ENCODE assay signal across 16 mouse cellular contexts in genomic region chr17:50987935-50988334, GRCm38 (mm10).
DNase-seq lines count a peak whose midpoint lies in the region; ATAC-seq and TF ChIP-seq lines count a peak whose summit lies in the region.
"Had no signal": no experiment of that assay in that cellular context is flagged by ENCODE, and none has a peak within 500 bp of the region (broad histone marks: within the 10 kb centered on the region; RNA-seq: fewer than 3 reads in every experiment).

No protein-coding gene starts in this region.

- TF ChIP-seq EP300 in heart, postnatal 0 days (IDR thresholded peaks at IDR 0.05; ENCODE audit: low read depth): no peak

- no peak overlapping the region for H3K9ac ChIP-seq in heart, postnatal 0 days (replicated peaks; ENCODE audit: low read depth, low read length)
- no peak overlapping the region for H3K9ac ChIP-seq in midbrain, embryonic 14.5 days (replicated peaks; ENCODE audit: low read length)
- H3K9ac ChIP-seq: heart, embryonic 15.5 days; limb, embryonic 15.5 days; stomach, embryonic 15.5 days had no signal

- WGBS in heart, postnatal 0 days: 58% methylated on average over 3 of the region's 3 CpGs
- WGBS in midbrain, embryonic 14.5 days: 67% methylated on average over 3 of the region's 3 CpGs
- WGBS in midbrain, embryonic 10.5 days: 81% methylated on average over 3 of the region's 3 CpGs

- peak; percentile 31 for TF ChIP-seq CTCF in heart, postnatal 0 days (IDR thresholded peaks at IDR 0.05; ENCODE audit: low read depth)
- TF ChIP-seq CTCF in brain, embryonic 14.5 days (IDR thresholded peaks at IDR 0.05; ENCODE audit: borderline replicate concordance, extremely low read depth, insufficient read depth, insufficient read length): no peak

- no peak overlapping the region for H3K4me3 ChIP-seq in heart, postnatal 0 days (ENCODE audit: low read depth, low read length)
- H3K4me3 ChIP-seq in midbrain, embryonic 14.5 days (replicated peaks; ENCODE audit: low read depth, low read length): no peak overlapping the region
- no peak overlapping the region for H3K4me3 ChIP-seq in midbrain, embryonic 10.5 days
- H3K4me3 ChIP-seq: heart, embryonic 15.5 days; limb, embryonic 15.5 days; stomach, embryonic 15.5 days had no signal

- ATAC-seq in heart, postnatal 0 days (ENCODE audit: insufficient read depth, low read depth): no peak
- no peak for ATAC-seq in midbrain, embryonic 14.5 days (ENCODE audit: low FRiP score, low TSS enrichment)

- no peak for TF ChIP-seq POLR2A in brain, embryonic 14.5 days (IDR thresholded peaks at IDR 0.05; ENCODE audit: borderline replicate concordance, extremely low read depth, insufficient read depth, insufficient read length, poor library complexity, severe bottlenecking)

- peak; percentile 25 for DNase-seq in heart, postnatal 0 days (ENCODE audit: low spot score)
- no peak for DNase-seq in heart, postnatal 10 days
- DNase-seq in midbrain, embryonic 14.5 days: peak; percentile 53
- DNase-seq in midbrain, embryonic 10.5 days (ENCODE audit: low spot score): no peak
- DNase-seq in brain, embryonic 14.5 days (ENCODE audit: low read depth): peak; percentile 60
- peak; percentile 11 for DNase-seq in retina, postnatal 1 day
- DNase-seq in heart, postnatal 25 days (ENCODE audit: low spot score): no peak
- DNase-seq in gastrocnemius, postnatal 36 days: no peak
- DNase-seq: adrenal gland, postnatal 14 days; cerebellum, adult 11 months; gastrocnemius, postnatal 14 days; kidney, postnatal 14 days; lung, postnatal 36 days had no signal

- intact Hi-C loops in heart, postnatal 10 days (cut with DNase I): loop anchor here (5.0 kb wide), 1 partner anchor 789 kb away; no protein-coding TSS in a partner anchor
- intact Hi-C loops in heart, postnatal 25 days (cut with DNase I): loop anchor here (5.0 to 10.0 kb wide), 3 partner anchors 187 to 789 kb away; partner anchors contain the start of gene Tbc1d5
- intact Hi-C loops in gastrocnemius, postnatal 36 days (cut with DNase I): no loop called here

- H3K9me3 ChIP-seq in heart, postnatal 0 days (replicated peaks; ENCODE audit: control insufficient read depth, low read length): no peaks in the 10 kb centered on the region
- H3K9me3 ChIP-seq in midbrain, embryonic 14.5 days (ENCODE audit: control insufficient read depth, low read length): 0 out of 2 replicates have a peak, but pooled peaks cover under 1% of the 10 kb centered on the region
- no peaks in the 10 kb centered on the region; the same call in 1 of the 2 replicates for H3K9me3 ChIP-seq in midbrain, embryonic 10.5 days (replicated peaks)
- H3K9me3 ChIP-seq: heart, embryonic 15.5 days; limb, embryonic 15.5 days; stomach, embryonic 15.5 days had no signal

- no peak overlapping the region for H3K4me2 ChIP-seq in heart, postnatal 0 days (ENCODE audit: low read depth, low read length)
- no peak overlapping the region for H3K4me2 ChIP-seq in midbrain, embryonic 14.5 days (ENCODE audit: low read length)
- H3K4me2 ChIP-seq: heart, embryonic 15.5 days; limb, embryonic 15.5 days; stomach, embryonic 15.5 days had no signal

- H3K4me1 ChIP-seq in heart, postnatal 0 days (ENCODE audit: control insufficient read depth, insufficient read depth): no peaks in the 10 kb centered on the region
- no peaks in the 10 kb centered on the region for H3K4me1 ChIP-seq in midbrain, embryonic 14.5 days (ENCODE audit: control insufficient read depth, insufficient read depth, low read length)
- H3K4me1 ChIP-seq in midbrain, embryonic 10.5 days: no peaks in the 10 kb centered on the region
- H3K4me1 ChIP-seq: heart, embryonic 15.5 days; limb, embryonic 15.5 days; stomach, embryonic 15.5 days had no signal

- no peaks in the 10 kb centered on the region for H3K27me3 ChIP-seq in heart, postnatal 0 days (ENCODE audit: control insufficient read depth, insufficient read depth, low read length)
- H3K27me3 ChIP-seq in midbrain, embryonic 14.5 days (ENCODE audit: control insufficient read depth, insufficient read depth, low read length): no peaks in the 10 kb centered on the region
- H3K27me3 ChIP-seq in midbrain, embryonic 10.5 days (ENCODE audit: low read depth, poor library complexity, severe bottlenecking): no peaks in the 10 kb centered on the region
- H3K27me3 ChIP-seq: heart, embryonic 15.5 days; limb, embryonic 15.5 days; stomach, embryonic 15.5 days had no signal

- no peak overlapping the region for H3K27ac ChIP-seq in heart, postnatal 0 days (ENCODE audit: low read depth)
- no peak overlapping the region for H3K27ac ChIP-seq in midbrain, embryonic 14.5 days (replicated peaks; ENCODE audit: low read depth, low read length)
- H3K27ac ChIP-seq in midbrain, embryonic 10.5 days (replicated peaks): no peak overlapping the region
- H3K27ac ChIP-seq: heart, embryonic 15.5 days; limb, embryonic 15.5 days; stomach, embryonic 15.5 days had no signal

- H3K36me3 ChIP-seq in heart, postnatal 0 days (replicated peaks; ENCODE audit: control insufficient read depth, insufficient read depth, low read length): no peaks in the 10 kb centered on the region
- H3K36me3 ChIP-seq in midbrain, embryonic 14.5 days (ENCODE audit: control insufficient read depth, insufficient read depth, low read length): no peaks in the 10 kb centered on the region
- peaks cover under 1% of the 10 kb centered on the region; the same call in 1 of the 2 replicates for H3K36me3 ChIP-seq in midbrain, embryonic 10.5 days
- H3K36me3 ChIP-seq: heart, embryonic 15.5 days; limb, embryonic 15.5 days; stomach, embryonic 15.5 days had no signal

Comparison
In these comparisons a context has a peak if more than half of its experiments do, and no peak if none do; other contexts are left out.
1. DNase-seq: peak in heart, postnatal 0 days (single experiment), midbrain, embryonic 14.5 days (single experiment), brain, embryonic 14.5 days (single experiment) and retina, postnatal 1 day (single experiment); none in heart, postnatal 10 days (0 of 2), midbrain, embryonic 10.5 days (single experiment), heart, postnatal 25 days (single experiment) and gastrocnemius, postnatal 36 days (0 of 2).